Mouse (Mus musculus) lung, postnatal 0 days (tissue): Measurements from ENCODE around the gene Otx2. TPM values are rescaled to one million over a fixed set of nuclear protein-coding genes. Genes with fewer than 3 reads are reported as not detected.
"Not testable (repeated sequence)": the region's sequence is repeated elsewhere in the genome, so short reads cannot be mapped to it uniquely, and the experiment has no call there.

ENCODE experiments used
- ATAC-seq: fragments of 200-750 bp; cut with Nextera tagmentation; 2 replicates; pipeline ENCODE4 v1.8.0; 2017; ENCODE audit warnings: moderate library complexity
- DNase-seq: peaks from one replicate; pipeline ENCODE4 v3.0.0-alpha.2; 2016; ENCODE audit warnings: low spot score
- H3K27ac ChIP-seq: fragments of 300-500 bp; sonication (generic); 2 replicates; pipeline ENCODE4 v1.5.1; 2014; ENCODE audit warnings: antibody characterized with exemption, mild to moderate bottlenecking, low read length, mixed read lengths
- H3K27me3 ChIP-seq: fragments of 300-500 bp; sonication (generic); replicated peaks from 2 replicates; pipeline ENCODE4 v1.6.1; 2014; ENCODE audit warnings: low read length, mixed read lengths; ENCODE audit not compliant: insufficient read depth
- H3K36me3 ChIP-seq: fragments of 300-500 bp; sonication (generic); 2 replicates; pipeline ENCODE4 v1.6.1; 2014; ENCODE audit warnings: low read length, mixed read lengths; ENCODE audit not compliant: insufficient read depth
- H3K4me1 ChIP-seq: fragments of 300-500 bp; sonication (generic); 2 replicates; pipeline ENCODE4 v1.6.1; 2014; ENCODE audit warnings: antibody characterized with exemption, low read depth, low read length, mixed read lengths; ENCODE audit not compliant: insufficient read depth
- H3K4me2 ChIP-seq: fragments of 300-500 bp; sonication (generic); replicated peaks from 2 replicates; pipeline ENCODE4 v1.6.1; 2014; ENCODE audit warnings: low read depth, mild to moderate bottlenecking, low read length, moderate library complexity, mixed read lengths
- H3K4me3 ChIP-seq: fragments of 300-500 bp; sonication (generic); 2 replicates; pipeline ENCODE4 v1.5.1; 2014; ENCODE audit warnings: low read depth, low read length
- H3K9ac ChIP-seq: fragments of 300-500 bp; sonication (generic); replicated peaks from 2 replicates; pipeline ENCODE4 v1.6.1; 2014; ENCODE audit warnings: low read depth, mild to moderate bottlenecking
- H3K9me3 ChIP-seq: fragments of 300-500 bp; sonication (generic); 2 replicates; pipeline ENCODE4 v1.6.1; 2016; ENCODE audit warnings: low read length, mixed read lengths
- CTCF ChIP-seq: IDR thresholded peaks from 2 replicates; pipeline ENCODE4 v1.5.1; 2016; ENCODE audit warnings: antibody characterized with exemption, mild to moderate bottlenecking
- EP300 ChIP-seq: IDR thresholded peaks from 2 replicates; pipeline ENCODE4 v1.6.1; 2016; ENCODE audit warnings: antibody characterized with exemption, mild to moderate bottlenecking, control low read depth
- WGBS: fragments of 180-500 bp; shearing (Covaris S2); extraction: QIAGEN DNeasy Blood & Tissue Kit; methylation state at CpG from one replicate; pipeline ENCODE4 v1.1.7; 2014; 5-methylcytosine and 5-hydroxymethylcytosine counted together
- polyA plus RNA-seq: library from polyadenylated mRNA; unstranded; fragments of >200 nt; fragmentation: Nextera tagmentation; extraction: Ambion mirVana; gene quantifications from 2 replicates; pipeline ENCODE4 v1.2.1, GENCODE M21; 2015

Gene Otx2
- polyA plus RNA-seq, 1 experiment from 2014 or later = not detected

- ATAC-seq (no peak), DNase-seq (peak; percentile 4)
- Histone ChIP-seq H3K9me3 (no peaks in the 10 kb centered on the region), H3K27me3 (no peaks in the 10 kb centered on the region), H3K4me1 (0 out of 2 replicates have a peak, but pooled peaks cover 5% of the 10 kb centered on the region), H3K27ac (no peak overlapping the region), H3K9ac (no peak overlapping the region), H3K4me2 (no peak overlapping the region), H3K36me3 (no peaks in the 10 kb centered on the region), H3K4me3 (no peak overlapping the region)
- no peak for TF ChIP-seq EP300
- TF ChIP-seq CTCF = no peak
- WGBS = 67% methylated on average over 6 of the region's 6 CpGs
Measured at GRCm38 (mm10) chr14:48625331-48625694, 48.3 kb downstream of the Otx2 start.

GRCm38 (mm10) chr14:48624596-48625330 lies 48.9 kb downstream of the Otx2 start:
- H3K4me3 ChIP-seq = no peak overlapping the region
- peak; percentile 12 for DNase-seq
- 77% methylated on average over 9 of the region's 9 CpGs for WGBS

GRCm38 (mm10) chr14:48622726-48623125 lies 50.9 kb downstream of the Otx2 start:
- 71% methylated on average over 9 of the region's 9 CpGs for WGBS
- H3K9me3 ChIP-seq, DNase-seq, ATAC-seq, H3K4me2 ChIP-seq, H3K27ac ChIP-seq, H3K36me3 ChIP-seq, H3K4me1 ChIP-seq, H3K27me3 ChIP-seq, H3K4me3 ChIP-seq, H3K9ac ChIP-seq: not testable (repeated sequence)

More at GRCm38 (mm10) chr14:48624596-48625330, 48.9 kb downstream of the Otx2 start:
- no peak for TF ChIP-seq CTCF
- TF ChIP-seq EP300 = no peak
- H3K4me2 ChIP-seq = no peak overlapping the region
- no peaks in the 10 kb centered on the region for H3K36me3 ChIP-seq
- no peaks in the 10 kb centered on the region for H3K27me3 ChIP-seq
- no peak overlapping the region for H3K9ac ChIP-seq
- H3K9me3 ChIP-seq = no peaks in the 10 kb centered on the region
- H3K4me1 ChIP-seq = 0 out of 2 replicates have a peak, but pooled peaks cover 5% of the 10 kb centered on the region
- no peak for ATAC-seq
- H3K27ac ChIP-seq = no peak overlapping the region

- no peak overlapping the region for H3K4me2 ChIP-seq
- H3K36me3 ChIP-seq = no peaks in the 10 kb centered on the region
- no peak overlapping the region for H3K9ac ChIP-seq
- H3K27ac ChIP-seq = no peak overlapping the region
- DNase-seq (no peak), ATAC-seq (no peak)
- no peaks in the 10 kb centered on the region for H3K4me1 ChIP-seq
- no peaks in the 10 kb centered on the region for H3K27me3 ChIP-seq
- 66% methylated on average over 5 of the region's 5 CpGs for WGBS
- TF ChIP-seq EP300 (no peak), CTCF (no peak)
- H3K9me3 ChIP-seq = no peaks in the 10 kb centered on the region
- no peak overlapping the region for H3K4me3 ChIP-seq
Measured at GRCm38 (mm10) chr14:48616361-48616760, 57.3 kb downstream of the Otx2 start.

DNA sequence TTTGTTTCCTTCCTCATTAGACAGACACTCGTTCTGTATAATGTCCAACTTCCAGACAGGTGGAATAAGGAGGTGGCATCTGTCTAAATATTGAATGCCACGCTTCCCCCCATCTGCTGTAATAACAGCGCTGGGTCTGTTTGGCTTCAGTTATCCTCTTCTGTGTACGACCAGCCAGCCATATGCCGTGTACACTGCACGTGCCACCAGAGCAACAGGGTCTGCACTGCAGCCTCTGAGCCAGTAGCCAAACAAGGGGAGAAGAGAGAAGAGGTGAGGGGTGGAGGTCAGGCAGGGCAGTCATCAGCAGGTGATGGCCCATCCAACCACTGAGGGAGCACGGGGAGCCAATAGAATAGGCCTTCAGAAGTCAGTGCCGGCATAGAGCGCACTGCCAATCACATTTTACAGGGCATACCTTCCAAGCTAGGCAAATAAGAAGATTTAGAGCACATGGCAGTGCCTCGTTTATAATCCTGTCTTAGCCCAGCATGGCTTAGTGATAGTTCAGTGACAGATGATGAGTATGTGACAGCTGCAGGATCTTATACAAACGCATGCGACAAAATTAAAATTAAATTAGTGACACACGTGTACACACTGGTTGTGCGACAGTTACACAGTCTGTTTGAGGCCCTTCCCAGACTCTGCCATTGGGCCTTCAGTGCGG lies 64.8 kb downstream of the Otx2 start:
- Histone ChIP-seq H3K4me1 (no peaks in the 10 kb centered on the region), H3K27ac (no peak overlapping the region), H3K4me3 (no peak overlapping the region), H3K36me3 (no peaks in the 10 kb centered on the region), H3K4me2 (no peak overlapping the region), H3K9me3 (no peaks in the 10 kb centered on the region), H3K9ac (no peak overlapping the region), H3K27me3 (no peaks in the 10 kb centered on the region)
- 71% methylated on average over 14 of the region's 15 CpGs for WGBS
- TF ChIP-seq EP300 = no peak
- TF ChIP-seq CTCF = no peak
- no peak for DNase-seq
- ATAC-seq = no peak

Other genes starting within 250 kb of the Otx2 start
- 10.0 and 13.9 TPM in 2 replicates for gene Tmem260, start 227.7 kb downstream of the Otx2 start, polyA plus RNA-seq